Mouse (Mus musculus): Measurements from ENCODE around the gene Mrpl4.

- TF ChIP-seq CTCF (IDR thresholded peaks at IDR 0.05; ENCODE audit: low read depth, low read length), result no peak
- TF ChIP-seq GATA1 (IDR thresholded peaks at IDR 0.05; ENCODE audit: borderline replicate concordance, low read length), result no peak
Measured at GRCm38 (mm10) chr9:21030781-21031250, 28.3 kb downstream of the Mrpl4 start.
